Mouse (Mus musculus): Measurements from ENCODE around the gene Wdr37.

GRCm38 (mm10) chr13:8839111-8839510, 32.6 kb downstream of the Wdr37 start:
- no peak for TF ChIP-seq CTCF (IDR thresholded peaks at IDR 0.05; ENCODE audit: borderline replicate concordance, insufficient read depth, low read length)
- no peak for TF ChIP-seq POLR2A (IDR thresholded peaks at IDR 0.05; ENCODE audit: low read depth, low read length)
